16 mouse cellular contexts compared by ENCODE assay signal in the genomic region with DNA sequence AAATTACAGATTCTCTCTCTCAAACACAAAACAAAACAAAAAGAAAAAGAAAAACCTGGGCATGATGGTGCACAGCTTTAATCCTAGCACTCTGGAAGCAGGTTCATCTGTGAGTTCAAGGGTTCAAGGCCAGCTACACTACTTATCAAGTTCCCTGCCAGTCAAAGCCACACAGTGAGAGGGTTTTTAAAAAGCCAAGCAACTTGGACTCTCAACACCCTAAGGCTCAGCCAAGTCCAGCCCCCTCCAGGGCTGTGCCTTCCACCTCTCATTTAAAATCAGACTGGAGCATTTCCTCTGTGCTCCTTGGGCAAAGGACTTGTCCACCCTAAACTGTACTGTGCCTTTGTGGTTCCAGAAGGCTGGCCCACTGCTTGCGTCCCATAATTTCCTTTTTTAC. TPM values are rescaled to one million over a fixed set of nuclear protein-coding genes. Genes with fewer than 3 reads are reported as not detected.
DNase-seq lines count a peak whose midpoint lies in the region; ATAC-seq lines count a peak whose summit lies in the region.
"Had no signal": no experiment of that assay in that cellular context is flagged by ENCODE, and none has a peak within 500 bp of the region (broad histone marks: within the 10 kb centered on the region; RNA-seq: fewer than 3 reads in every experiment).

No protein-coding gene starts in this region.

- no peak for ATAC-seq in kidney, embryonic 15.5 days (replicated peaks; ENCODE audit: low FRiP score)
- ATAC-seq in midbrain, embryonic 11.5 days (ENCODE audit: low FRiP score): no peak

- no peak overlapping the region for H3K9ac ChIP-seq in kidney, embryonic 15.5 days
- no peak overlapping the region for H3K9ac ChIP-seq in midbrain, embryonic 11.5 days (ENCODE audit: low read length)
- H3K9ac ChIP-seq: liver, embryonic 13.5 days; lung, embryonic 14.5 days had no signal

- H3K4me2 ChIP-seq in kidney, embryonic 15.5 days: no peak overlapping the region
- no peak overlapping the region for H3K4me2 ChIP-seq in midbrain, embryonic 11.5 days
- H3K4me2 ChIP-seq: liver, embryonic 13.5 days; lung, embryonic 14.5 days had no signal

- no peaks in the 10 kb centered on the region for H3K27me3 ChIP-seq in kidney, embryonic 15.5 days
- no peaks in the 10 kb centered on the region for H3K27me3 ChIP-seq in midbrain, embryonic 11.5 days (ENCODE audit: control insufficient read depth, insufficient read depth, low read length)
- H3K27me3 ChIP-seq in midbrain, embryonic 10.5 days (ENCODE audit: low read depth, poor library complexity, severe bottlenecking): no peaks in the 10 kb centered on the region
- H3K27me3 ChIP-seq: liver, embryonic 13.5 days had no signal

- intact Hi-C loops in heart, postnatal 25 days (cut with DNase I): no loop called here

- 84% methylated on average over 1 of the region's 1 CpGs for WGBS in kidney, embryonic 15.5 days
- 90% methylated on average over 1 of the region's 1 CpGs for WGBS in midbrain, embryonic 11.5 days
- WGBS in midbrain, embryonic 10.5 days: 88% methylated on average over 1 of the region's 1 CpGs

- peaks cover under 1% of the 10 kb centered on the region; the same call in 1 of the 2 replicates for H3K9me3 ChIP-seq in kidney, embryonic 15.5 days (replicated peaks)
- H3K9me3 ChIP-seq in midbrain, embryonic 11.5 days (ENCODE audit: control insufficient read depth, low read length): no peaks in the 10 kb centered on the region; the same call in 1 of the 2 replicates
- H3K9me3 ChIP-seq in midbrain, embryonic 10.5 days (replicated peaks): no peaks in the 10 kb centered on the region
- H3K9me3 ChIP-seq: liver, embryonic 13.5 days had no signal

- no peaks in the 10 kb centered on the region for H3K36me3 ChIP-seq in kidney, embryonic 15.5 days
- H3K36me3 ChIP-seq in midbrain, embryonic 11.5 days (ENCODE audit: control insufficient read depth, insufficient read depth, low read length): no peaks in the 10 kb centered on the region
- no peaks in the 10 kb centered on the region for H3K36me3 ChIP-seq in midbrain, embryonic 10.5 days
- H3K36me3 ChIP-seq: forebrain, embryonic 10.5 days; liver, embryonic 13.5 days had no signal

- H3K27ac ChIP-seq in kidney, embryonic 15.5 days: no peak overlapping the region
- H3K27ac ChIP-seq in midbrain, embryonic 11.5 days (ENCODE audit: low read depth, low read length): no peak overlapping the region
- H3K27ac ChIP-seq in midbrain, embryonic 10.5 days (replicated peaks): no peak overlapping the region
- H3K27ac ChIP-seq: forebrain, embryonic 10.5 days; kidney, postnatal 0 days; liver, embryonic 13.5 days had no signal

- H3K4me1 ChIP-seq in kidney, embryonic 15.5 days: peaks cover 13% of the 10 kb centered on the region
- H3K4me1 ChIP-seq in midbrain, embryonic 11.5 days (ENCODE audit: control insufficient read depth, insufficient read depth, low read length): no peaks in the 10 kb centered on the region
- no peaks in the 10 kb centered on the region for H3K4me1 ChIP-seq in midbrain, embryonic 10.5 days
- H3K4me1 ChIP-seq: forebrain, embryonic 10.5 days had no signal

- peak; percentile 93 for DNase-seq in heart, adult 11 months
- DNase-seq in heart, postnatal 25 days (ENCODE audit: low spot score): no peak
- DNase-seq in kidney, adult 18-20 months: peak; percentile 32
- DNase-seq in midbrain, embryonic 11.5 days (ENCODE audit: low spot score, missing footprints): peak; percentile 14
- DNase-seq in midbrain, embryonic 10.5 days (ENCODE audit: low spot score): no peak
- peak; percentile 49 for DNase-seq in testis, postnatal 14 days (ENCODE audit: low spot score)
- DNase-seq: cerebellum, adult 11 months; liver, embryonic 13.5 days; lung, embryonic 14.5 days; lung, postnatal 36 days; retina, postnatal 1 day; right cerebral cortex, postnatal 4 days; thymus, postnatal 36 days had no signal

- H3K4me3 ChIP-seq in kidney, embryonic 15.5 days (replicated peaks): no peak overlapping the region
- no peak overlapping the region for H3K4me3 ChIP-seq in midbrain, embryonic 11.5 days (ENCODE audit: low read depth, low read length)
- no peak overlapping the region for H3K4me3 ChIP-seq in midbrain, embryonic 10.5 days
- H3K4me3 ChIP-seq: forebrain, embryonic 10.5 days; liver, embryonic 13.5 days had no signal

RNA-seq across cellular contexts. Expression of gene Gpcpd1, which starts 3.3 kb away (rescaled TPM):
- 100 to 1,000 TPM; 183 to 239 TPM for total RNA-seq in heart, postnatal 25 days (2021)
- polyA plus RNA-seq in kidney, embryonic 15.5 days (2015; fragmentation: Nextera tagmentation; extraction: Ambion mirVana): 33.6 and 34.1 TPM in 2 replicates
- 41.7 and 50.4 TPM in 2 replicates for polyA plus RNA-seq in midbrain, embryonic 11.5 days (2014; fragmentation: Nextera tagmentation; extraction: Ambion mirVana)
- polyA plus RNA-seq in midbrain, embryonic 10.5 days (2016; fragmentation: Nextera tagmentation; extraction: Ambion mirVana): 29.2 and 41.1 TPM in 2 replicates

Comparison
In these comparisons a context has a peak if more than half of its experiments do, and no peak if none do; other contexts are left out.
1. DNase-seq: peak in heart, adult 11 months (single experiment), kidney, adult 18-20 months (single experiment), midbrain, embryonic 11.5 days (single experiment) and testis, postnatal 14 days (single experiment); none in heart, postnatal 25 days (single experiment) and midbrain, embryonic 10.5 days (single experiment).